Mouse (Mus musculus): Measurements from ENCODE around the gene Nubp1. TPM values are rescaled to one million over a fixed set of nuclear protein-coding genes. Genes with fewer than 3 reads are reported as not detected.

Gene Nubp1
- polyA plus RNA-seq (2015; fragmentation: Nextera tagmentation; extraction: Ambion mirVana): 55.4 and 56.6 TPM in 2 replicates

DNA sequence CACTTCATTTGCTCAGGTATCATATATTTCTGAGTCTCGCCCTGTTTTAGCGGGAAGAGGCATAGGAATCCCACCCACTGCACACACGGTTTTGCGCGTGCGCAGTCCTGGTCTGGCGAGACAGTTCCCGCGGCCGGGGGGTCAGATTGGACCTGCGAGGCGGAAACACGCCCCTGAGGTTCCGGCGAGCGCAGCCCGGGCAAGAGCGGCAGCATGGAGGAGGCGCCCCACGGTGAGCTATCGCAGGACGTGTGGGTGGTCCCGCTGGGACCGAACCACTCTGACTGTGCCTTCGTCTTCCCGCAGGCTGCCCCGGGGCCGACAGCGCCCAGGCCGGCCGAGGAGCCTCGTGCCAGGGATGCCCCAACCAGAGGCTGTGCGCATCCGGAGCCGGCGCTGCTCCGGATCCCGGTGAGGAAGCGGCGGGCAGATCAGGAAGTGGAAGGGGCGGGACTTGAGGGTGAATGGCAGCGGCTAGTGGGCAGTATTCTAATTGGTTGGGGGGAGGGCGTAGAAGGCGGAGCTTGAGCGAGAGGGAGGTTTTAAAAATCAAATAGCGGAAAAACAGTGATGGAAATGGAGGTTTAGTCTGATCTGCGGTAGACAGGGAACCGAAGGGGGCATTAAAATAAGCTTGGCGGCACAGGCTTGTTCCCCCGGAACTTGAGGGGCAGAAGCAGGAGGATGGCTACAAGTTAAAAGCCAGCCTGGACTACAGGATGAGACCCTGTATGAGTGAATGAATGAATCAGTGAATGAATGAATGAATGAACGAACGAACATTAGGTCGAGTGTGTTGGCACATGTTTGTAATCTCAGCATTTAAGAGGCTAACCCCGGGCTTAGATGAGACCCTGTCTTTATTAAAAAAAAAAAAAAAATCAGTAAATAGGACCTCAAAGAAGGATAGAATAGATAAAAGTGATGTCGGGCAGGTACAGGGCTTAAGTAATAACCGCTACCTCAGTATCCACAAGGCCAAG, at the start of gene Nubp1:
Gene Nubp1, plus strand, starts transcription at position 185 of the 983 bp plus-strand sequence.
- 3% methylated on average over 56 of the region's 56 CpGs for WGBS

DNA sequence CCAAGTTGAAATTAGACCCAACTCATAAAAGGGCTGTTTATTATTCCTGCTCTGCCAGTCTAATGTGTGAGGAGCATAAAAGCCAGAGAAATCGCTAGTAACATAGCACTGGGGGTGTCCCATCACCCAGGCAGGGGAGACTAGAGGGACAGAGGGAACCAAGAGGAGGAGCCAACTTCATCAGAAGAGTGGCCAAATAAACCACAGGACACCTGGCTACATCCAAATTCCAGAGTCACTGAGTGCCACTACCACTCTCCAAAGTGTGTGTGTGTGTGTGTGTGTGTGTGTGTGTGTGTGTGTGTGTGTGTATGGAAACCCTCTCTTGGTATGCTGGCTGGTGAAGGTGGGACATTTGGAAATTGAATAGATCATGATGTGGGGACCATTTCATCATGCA, 48.7 kb upstream of the Nubp1 start:
- Histone ChIP-seq H3K4me1 (replicated peaks) (peaks cover 6% of the 10 kb centered on the region), H3K4me3 (replicated peaks) (no peak overlapping the region), H3K4me2 (replicated peaks) (no peak overlapping the region), H3K9me3 (no peaks in the 10 kb centered on the region), H3K27ac (no peak overlapping the region), H3K9ac (no peak overlapping the region), H3K36me3 (no peaks in the 10 kb centered on the region), H3K27me3 (replicated peaks) (no peaks in the 10 kb centered on the region)
- 61% methylated on average over 1 of the region's 1 CpGs for WGBS
- no peak for ATAC-seq

More for the DNA sequence above, at the start of gene Nubp1:
- peak; percentile 99 for ATAC-seq
- Histone ChIP-seq H3K4me3 (replicated peaks) (peak within 1 kb of the TSS; percentile 87), H3K4me2 (replicated peaks) (peak within 1 kb of the TSS; percentile 71), H3K9ac (peak within 1 kb of the TSS; percentile 79), H3K36me3 (peaks cover 21% of the 10 kb centered on the region), H3K27me3 (replicated peaks) (no peaks in the 10 kb centered on the region), H3K9me3 (no peaks in the 10 kb centered on the region), H3K4me1 (replicated peaks) (peaks cover 8% of the 10 kb centered on the region; the same call in 1 of the 2 replicates), H3K27ac (peak within 1 kb of the TSS; percentile 97)

DNA sequence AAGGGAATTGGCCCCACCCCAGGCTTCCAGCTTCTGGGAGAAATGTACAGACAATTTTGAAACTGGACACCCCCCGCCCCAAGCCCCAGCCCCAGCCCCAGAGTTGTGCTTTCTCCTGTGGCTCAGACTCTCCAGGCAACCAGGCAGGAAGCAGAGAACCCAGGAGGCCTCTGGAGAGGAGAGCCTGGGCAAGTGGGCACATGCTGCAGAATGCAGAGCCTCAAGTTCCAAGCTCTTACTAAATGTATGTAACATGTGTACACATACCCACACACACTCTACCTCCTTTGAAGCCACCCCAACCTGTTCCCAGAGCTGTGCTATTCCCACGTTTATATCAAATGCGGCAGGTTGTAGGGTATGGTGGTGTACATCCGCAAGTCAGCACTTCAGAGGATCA, 46.0 kb upstream of the Nubp1 start:
- Histone ChIP-seq H3K36me3 (no peaks in the 10 kb centered on the region), H3K9me3 (no peaks in the 10 kb centered on the region), H3K4me3 (replicated peaks) (no peak overlapping the region), H3K27ac (peak overlapping the region; percentile 5; the same call in 1 of the 2 replicates), H3K9ac (no peak overlapping the region), H3K27me3 (replicated peaks) (no peaks in the 10 kb centered on the region), H3K4me1 (replicated peaks) (peaks cover 7% of the 10 kb centered on the region; the same call in 1 of the 2 replicates), H3K4me2 (replicated peaks) (no peak overlapping the region)
- 64% methylated on average over 4 of the region's 4 CpGs for WGBS
- ATAC-seq: no peak

DNA sequence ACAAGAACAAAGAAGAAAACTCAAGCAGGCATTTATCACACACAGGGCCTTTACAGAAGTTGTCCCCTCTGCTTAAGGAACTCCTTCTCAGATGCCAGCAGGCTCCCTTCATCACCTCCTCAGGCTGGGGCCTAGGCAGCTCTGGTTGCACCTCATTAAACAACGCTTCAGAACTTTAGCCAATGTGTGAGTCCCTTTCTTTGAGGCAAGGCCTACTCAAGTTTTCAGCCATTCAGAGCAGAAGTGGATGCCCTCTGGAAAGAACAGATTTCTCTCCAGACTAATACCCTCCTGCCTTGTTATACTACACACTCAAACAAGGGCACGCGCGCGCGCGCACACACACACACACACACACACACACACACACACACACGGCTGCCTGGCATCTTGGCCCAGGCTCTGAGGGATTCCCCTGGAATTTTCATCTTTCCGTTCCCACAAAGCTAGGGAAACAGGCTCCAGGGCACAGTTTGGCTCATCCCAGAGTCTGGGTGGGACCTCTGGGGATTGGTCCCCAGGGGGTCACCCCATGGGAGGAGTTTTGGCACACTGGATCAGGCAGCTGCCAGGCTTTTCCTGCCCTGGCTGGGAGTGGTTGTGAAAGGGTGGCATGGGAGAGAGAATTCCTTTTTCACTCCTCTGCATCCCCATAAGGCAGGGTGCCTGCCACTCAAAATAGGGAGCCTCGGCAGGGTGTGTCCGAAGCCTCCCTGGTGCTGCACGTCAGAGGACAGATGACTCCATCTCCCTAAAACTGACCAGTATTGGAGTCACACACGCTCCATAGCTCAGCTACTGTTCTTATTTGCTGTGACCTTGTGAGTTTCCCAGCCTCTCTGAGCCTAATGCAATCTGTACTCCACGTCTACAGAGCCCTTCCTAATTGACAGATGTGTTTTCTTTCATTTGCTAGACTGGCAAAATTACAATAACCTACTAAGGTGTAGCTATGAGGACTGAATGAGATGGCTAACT, 45.2 kb upstream of the Nubp1 start:
- Histone ChIP-seq H3K9me3 (no peaks in the 10 kb centered on the region), H3K4me3 (replicated peaks) (no peak overlapping the region), H3K36me3 (no peaks in the 10 kb centered on the region), H3K4me2 (replicated peaks) (no peak overlapping the region), H3K27ac (peak overlapping the region; percentile 5), H3K9ac (no peak overlapping the region), H3K27me3 (replicated peaks) (no peaks in the 10 kb centered on the region), H3K4me1 (replicated peaks) (peaks cover 7% of the 10 kb centered on the region; the same call in 1 of the 2 replicates)
- WGBS: 73% methylated on average over 14 of the region's 14 CpGs
- peak; percentile 75 for ATAC-seq

DNA sequence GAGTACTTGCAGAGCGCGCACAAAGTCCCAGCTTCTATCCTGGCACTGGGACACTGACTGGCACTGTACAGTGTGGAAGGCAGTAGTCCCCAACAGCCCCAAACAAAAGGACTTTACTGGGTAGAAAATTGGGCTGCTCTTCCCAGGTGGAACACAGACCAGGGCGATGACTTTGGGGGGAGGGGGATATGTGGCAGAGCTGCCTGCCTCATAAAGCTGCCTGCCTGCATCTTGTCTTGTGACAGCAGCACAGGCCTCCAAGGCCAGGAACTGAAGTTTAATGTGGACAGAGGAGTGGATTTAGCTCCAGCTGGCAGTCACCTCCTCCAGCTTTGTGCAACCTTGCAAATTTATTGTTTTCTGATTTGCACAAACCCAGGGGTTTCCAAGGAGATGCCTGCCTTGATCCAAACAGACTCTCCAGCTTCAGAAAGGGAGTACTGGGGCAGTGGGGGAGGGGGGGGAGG, 42.2 kb upstream of the Nubp1 start:
- Histone ChIP-seq H3K4me2 (replicated peaks) (no peak overlapping the region), H3K27ac (no peak overlapping the region), H3K4me1 (replicated peaks) (peaks cover 7% of the 10 kb centered on the region; the same call in 1 of the 2 replicates), H3K36me3 (no peaks in the 10 kb centered on the region), H3K4me3 (replicated peaks) (no peak overlapping the region), H3K9ac (no peak overlapping the region), H3K27me3 (replicated peaks) (no peaks in the 10 kb centered on the region), H3K9me3 (no peaks in the 10 kb centered on the region)
- ATAC-seq: no peak
- WGBS: 60% methylated on average over 3 of the region's 3 CpGs

DNA sequence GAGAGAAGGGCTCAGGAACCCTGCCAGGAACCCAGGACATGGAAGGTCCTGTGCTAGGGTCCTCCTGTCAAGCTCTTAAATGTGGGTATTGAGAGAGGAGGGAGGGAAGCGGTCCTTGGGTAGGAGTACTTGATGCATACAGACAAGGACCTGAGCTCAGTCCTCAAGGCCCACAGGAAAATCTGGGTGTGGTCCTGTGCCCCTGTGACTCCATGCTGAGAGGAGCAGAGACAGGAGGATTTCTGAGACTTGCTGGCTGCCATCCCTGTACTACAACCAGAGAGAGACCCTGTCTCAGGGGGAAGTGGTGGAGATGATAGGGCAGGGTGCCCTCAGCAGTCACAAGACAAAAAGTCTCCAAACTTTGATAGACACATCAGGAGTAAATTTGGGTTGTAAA, 41.8 kb upstream of the Nubp1 start:
- no peaks in the 10 kb centered on the region for H3K27me3 ChIP-seq (replicated peaks)
- WGBS: 83% methylated on average over 1 of the region's 1 CpGs
- no peaks in the 10 kb centered on the region for H3K36me3 ChIP-seq
- no peak for ATAC-seq
- no peaks in the 10 kb centered on the region for H3K9me3 ChIP-seq
- 0 out of 2 replicates have a peak overlapping the region, but pooled peaks have one; percentile 13 for H3K27ac ChIP-seq
- no peak overlapping the region for H3K4me3 ChIP-seq (replicated peaks)
- H3K9ac ChIP-seq: no peak overlapping the region
- peaks cover 7% of the 10 kb centered on the region; the same call in 1 of the 2 replicates for H3K4me1 ChIP-seq (replicated peaks)
- no peak overlapping the region for H3K4me2 ChIP-seq (replicated peaks)

DNA sequence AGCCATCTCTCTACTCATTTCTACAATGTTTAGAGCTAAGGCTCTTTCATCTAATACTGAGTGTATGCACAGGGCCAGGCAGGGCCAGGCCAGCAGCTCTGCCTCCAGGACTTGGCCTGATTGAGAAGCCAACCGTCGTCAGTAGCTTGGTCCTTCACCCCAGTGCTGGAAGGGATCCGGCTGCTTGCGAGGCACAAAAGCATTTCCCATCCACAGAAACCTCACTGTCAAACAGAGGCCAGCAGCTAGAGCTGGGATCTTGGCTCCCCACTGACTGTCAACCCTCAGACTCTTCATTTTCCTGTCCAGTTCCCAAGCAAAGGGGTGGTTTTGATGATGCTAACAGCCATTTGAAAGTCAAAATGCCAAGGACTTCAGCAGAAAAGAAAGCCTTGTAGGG, 39.4 kb upstream of the Nubp1 start:
- H3K4me3 ChIP-seq (replicated peaks): no peak overlapping the region
- H3K4me1 ChIP-seq (replicated peaks): 0 out of 2 replicates have a peak, but pooled peaks cover 2% of the 10 kb centered on the region
- no peak overlapping the region for H3K4me2 ChIP-seq (replicated peaks)
- no peaks in the 10 kb centered on the region for H3K36me3 ChIP-seq
- WGBS: 67% methylated on average over 4 of the region's 4 CpGs
- H3K9me3 ChIP-seq: no peaks in the 10 kb centered on the region
- no peak overlapping the region for H3K9ac ChIP-seq
- H3K27ac ChIP-seq: no peak overlapping the region
- ATAC-seq: no peak
- H3K27me3 ChIP-seq (replicated peaks): no peaks in the 10 kb centered on the region

DNA sequence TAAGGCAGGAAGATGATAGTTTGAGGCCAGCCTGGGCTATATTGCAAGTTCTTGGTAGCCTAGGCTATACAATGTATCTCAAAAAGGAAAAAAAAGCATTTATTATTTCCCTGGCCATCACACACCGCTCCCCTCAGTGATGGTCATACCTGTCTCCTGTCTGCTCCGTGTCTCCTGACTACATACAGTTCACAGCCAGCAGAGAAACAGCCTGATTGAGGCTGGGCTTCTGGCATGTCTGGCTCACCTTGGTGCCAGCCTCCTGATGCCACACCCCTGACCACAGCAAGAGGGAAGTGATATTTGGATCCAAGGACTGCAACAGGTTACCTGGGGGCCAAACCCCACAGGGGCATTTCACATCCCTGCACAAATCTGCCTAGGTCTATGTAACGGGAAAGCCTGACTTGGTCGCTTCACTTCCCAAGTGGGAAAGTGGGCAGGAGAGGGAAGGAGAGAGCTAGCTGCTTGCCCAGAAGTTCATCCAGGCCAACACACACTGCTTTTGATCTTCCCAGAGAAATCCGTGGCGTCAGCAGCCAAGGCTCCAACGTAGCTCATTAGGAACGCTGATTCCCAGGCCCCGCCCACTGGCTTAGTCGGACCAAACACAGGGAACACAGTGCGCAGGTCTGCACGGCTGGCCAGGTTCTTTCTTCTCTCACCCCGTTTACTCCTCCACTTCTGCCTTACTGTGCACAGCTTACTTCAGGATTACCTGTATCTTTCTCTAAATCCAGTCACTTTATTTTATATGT, 37.3 kb upstream of the Nubp1 start:
- Histone ChIP-seq H3K4me2 (replicated peaks) (peak overlapping the region; percentile 51), H3K9me3 (no peaks in the 10 kb centered on the region), H3K4me3 (replicated peaks) (no peak overlapping the region), H3K36me3 (no peaks in the 10 kb centered on the region), H3K4me1 (replicated peaks) (0 out of 2 replicates have a peak, but pooled peaks cover 2% of the 10 kb centered on the region), H3K27ac (no peak overlapping the region), H3K27me3 (replicated peaks) (no peaks in the 10 kb centered on the region), H3K9ac (no peak overlapping the region)
- WGBS: 25% methylated on average over 13 of the region's 13 CpGs
- peak; percentile 80 for ATAC-seq

DNA sequence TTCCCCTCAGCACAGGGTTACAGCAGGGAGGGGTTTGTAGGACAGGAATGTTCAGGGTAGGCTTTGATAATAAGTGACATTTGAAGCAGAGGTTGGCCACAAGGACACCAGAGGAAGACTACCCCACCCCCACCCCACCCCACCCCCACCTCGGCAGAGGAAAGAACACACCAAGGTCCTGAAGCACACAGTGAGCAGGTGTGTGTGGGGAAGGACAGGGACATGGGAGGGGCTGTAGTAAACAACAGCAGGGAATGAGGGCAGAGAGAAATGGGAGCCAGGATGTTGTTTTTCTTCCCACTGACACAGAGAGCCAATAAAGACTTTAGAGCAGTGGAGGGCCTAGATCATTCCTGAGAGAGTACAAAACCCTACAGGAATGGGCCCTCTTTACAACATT, 34.5 kb upstream of the Nubp1 start:
- no peak for ATAC-seq
- no peaks in the 10 kb centered on the region for H3K9me3 ChIP-seq
- 29% methylated on average over 1 of the region's 1 CpGs for WGBS

DNA sequence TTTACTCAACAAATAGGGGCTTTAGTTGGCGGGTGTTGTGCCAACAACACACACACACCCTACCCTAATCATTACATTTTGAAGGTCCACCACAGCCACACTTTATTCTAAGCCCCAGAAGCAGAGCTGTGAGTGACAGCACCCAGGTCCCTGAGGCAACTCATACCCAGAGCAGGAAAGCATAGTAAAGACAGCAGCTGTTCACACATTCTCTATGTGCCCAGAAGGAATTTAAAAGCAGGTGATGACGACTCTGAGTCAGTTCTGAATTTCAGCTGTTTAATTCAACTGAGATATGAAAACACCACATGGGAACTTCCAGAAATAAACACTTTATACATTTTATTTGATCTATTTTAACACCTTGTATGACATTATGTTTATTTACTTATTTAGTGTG, 32.2 kb upstream of the Nubp1 start:
- H3K4me1 ChIP-seq (replicated peaks): 0 out of 2 replicates have a peak, but pooled peaks cover 6% of the 10 kb centered on the region
- WGBS: 49% methylated on average over 2 of the region's 2 CpGs

More for the DNA sequence above, 34.5 kb upstream of the Nubp1 start:
- no peaks in the 10 kb centered on the region for H3K27me3 ChIP-seq (replicated peaks)
- no peaks in the 10 kb centered on the region for H3K4me1 ChIP-seq (replicated peaks)
- no peak overlapping the region for H3K9ac ChIP-seq
- H3K4me3 ChIP-seq (replicated peaks): no peak overlapping the region
- H3K4me2 ChIP-seq (replicated peaks): no peak overlapping the region
- no peaks in the 10 kb centered on the region for H3K36me3 ChIP-seq
- no peak overlapping the region for H3K27ac ChIP-seq

DNA sequence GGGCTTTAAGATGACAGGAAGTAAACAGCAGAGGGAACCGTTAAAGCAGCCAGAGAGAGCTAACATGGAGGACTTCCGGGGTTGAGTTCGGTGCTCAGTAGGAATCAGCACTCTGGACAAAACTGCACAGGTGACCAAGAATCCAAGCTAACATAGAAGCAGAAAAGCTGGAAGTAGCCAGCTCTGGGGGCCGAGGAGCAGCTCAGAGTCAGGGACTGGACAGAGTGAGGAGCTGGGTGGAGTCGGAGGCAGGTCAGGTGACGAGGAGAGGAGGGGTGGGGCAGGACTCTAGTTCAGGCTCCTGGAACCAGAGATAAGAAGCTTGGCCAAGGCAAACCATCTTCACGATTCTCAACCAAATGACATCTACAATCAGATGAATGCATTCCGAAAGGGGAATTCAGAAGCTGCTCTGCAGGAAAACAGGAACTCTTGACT, 27.7 kb upstream of the Nubp1 start:
- H3K4me2 ChIP-seq (replicated peaks): peak overlapping the region; percentile 57
- no peaks in the 10 kb centered on the region for H3K36me3 ChIP-seq
- peak; percentile 94 for ATAC-seq
- 0 out of 2 replicates have a peak overlapping the region, but pooled peaks have one; percentile 19 for H3K27ac ChIP-seq
- WGBS: 9% methylated on average over 8 of the region's 8 CpGs
- H3K4me3 ChIP-seq (replicated peaks): peak overlapping the region; percentile 25; the same call in 1 of the 2 replicates
- no peaks in the 10 kb centered on the region; the same call in 1 of the 2 replicates for H3K27me3 ChIP-seq (replicated peaks)
- H3K9ac ChIP-seq: no peak overlapping the region
- H3K4me1 ChIP-seq (replicated peaks): 0 out of 2 replicates have a peak, but pooled peaks cover 11% of the 10 kb centered on the region
- no peaks in the 10 kb centered on the region for H3K9me3 ChIP-seq

More for the DNA sequence above, 32.2 kb upstream of the Nubp1 start:
- Histone ChIP-seq H3K4me2 (replicated peaks) (no peak overlapping the region), H3K36me3 (no peaks in the 10 kb centered on the region), H3K9me3 (no peaks in the 10 kb centered on the region), H3K9ac (no peak overlapping the region), H3K27me3 (replicated peaks) (no peaks in the 10 kb centered on the region), H3K27ac (no peak overlapping the region), H3K4me3 (replicated peaks) (no peak overlapping the region)
- ATAC-seq: no peak

Data from intestine, embryonic 15.5 days (tissue).